Mouse (Mus musculus) adrenal gland, postnatal 14 days (tissue): ENCODE data around the gene Tsr3. TPM values are rescaled to one million over a fixed set of nuclear protein-coding genes. Genes with fewer than 3 reads are reported as not detected.

Experiments used
- microRNA-seq, 2 experiments: library from miRNA; unstranded; fragments of <30 nt; microRNA quantifications; one replicate each; pipeline ENCODE4 v1.2.0; 2021
- total RNA-seq: library from RNA; stranded (reverse); gene quantifications from 2 replicates; pipeline ENCODE4 v1.2.3, GENCODE M21; 2021

The Tsr3 gene
- total RNA-seq, 1 experiment from 2014 or later, result 20.4 TPM

Small RNAs within 50 kb of the gene (microRNA-seq; reads per million reads assigned to microRNA genes)
- gene Mir3547, result 7.6 to 9.0 reads per million in 2 experiments

Other genes with a start within 250 kb of the Tsr3 start
- 23.3 and 26.7 TPM in 2 replicates for gene Cramp1l, start 224.4 kb upstream of the Tsr3 start, total RNA-seq
- gene Ift140, start 224.1 kb upstream of the Tsr3 start, total RNA-seq, result 30.0 and 43.7 TPM in 2 replicates
- 30.1 and 30.2 TPM in 2 replicates for gene Tmem204, start 156.6 kb upstream of the Tsr3 start, total RNA-seq
- 19.9 and 27.3 TPM in 2 replicates for gene Telo2, start 124.2 kb upstream of the Tsr3 start, total RNA-seq
- gene Ptx4, start 119.4 kb upstream of the Tsr3 start, total RNA-seq, result not detected in 2 replicates
- gene Clcn7, start 106.8 kb upstream of the Tsr3 start, total RNA-seq, result 33.3 and 35.2 TPM in 2 replicates
- 0.15 TPM in 1 of 2 replicates, not detected in the other for gene Ccdc154, start 77.7 kb upstream of the Tsr3 start, total RNA-seq
- 0.37 TPM in 1 of 2 replicates, not detected in the other for gene Gm38655, start 64.7 kb upstream of the Tsr3 start, total RNA-seq
- 20.2 and 21.2 TPM in 2 replicates for gene BC003965, start 55.6 kb upstream of the Tsr3 start, total RNA-seq
- 15.9 and 17.8 TPM in 2 replicates for gene Unkl, start 51.8 kb upstream of the Tsr3 start, total RNA-seq
- 34.3 and 35.7 TPM in 2 replicates for gene Gnptg, start within 50 bp of the Tsr3 start, total RNA-seq
- 12.1 and 12.6 TPM in 2 replicates for gene Baiap3, start 16.2 kb downstream of the Tsr3 start, total RNA-seq
- 232 and 245 TPM in 2 replicates for gene Ube2i, start 34.5 kb downstream of the Tsr3 start, total RNA-seq
- gene Prss34, start 58.2 kb downstream of the Tsr3 start, total RNA-seq, result 1.2 and 1.3 TPM in 2 replicates
- gene Prss28, start 68.5 kb downstream of the Tsr3 start, total RNA-seq, result not detected in 2 replicates
- gene Prss29, start 78.5 kb downstream of the Tsr3 start, total RNA-seq, result not detected in 2 replicates
- gene Tpsab1, start 105.4 kb downstream of the Tsr3 start, total RNA-seq, result 2.1 and 2.9 TPM in 2 replicates
- 5.3 and 6.6 TPM in 2 replicates for gene Tpsb2, start 126.1 kb downstream of the Tsr3 start, total RNA-seq
- not detected in 2 replicates for gene Tpsg1, start 129.1 kb downstream of the Tsr3 start, total RNA-seq
- gene Cacna1h, start 193.6 kb downstream of the Tsr3 start, total RNA-seq, result 38.4 and 45.4 TPM in 2 replicates
- gene Tekt4, start 214.4 kb downstream of the Tsr3 start, total RNA-seq, result not detected in 2 replicates